Mouse (Mus musculus): ENCODE data around the gene Aprt. TPM values are rescaled to one million over a fixed set of nuclear protein-coding genes. Genes with fewer than 3 reads are reported as not detected.

Gene Aprt
- polyA plus RNA-seq, 1 experiment from 2014 or later, result 237 TPM

DNA sequence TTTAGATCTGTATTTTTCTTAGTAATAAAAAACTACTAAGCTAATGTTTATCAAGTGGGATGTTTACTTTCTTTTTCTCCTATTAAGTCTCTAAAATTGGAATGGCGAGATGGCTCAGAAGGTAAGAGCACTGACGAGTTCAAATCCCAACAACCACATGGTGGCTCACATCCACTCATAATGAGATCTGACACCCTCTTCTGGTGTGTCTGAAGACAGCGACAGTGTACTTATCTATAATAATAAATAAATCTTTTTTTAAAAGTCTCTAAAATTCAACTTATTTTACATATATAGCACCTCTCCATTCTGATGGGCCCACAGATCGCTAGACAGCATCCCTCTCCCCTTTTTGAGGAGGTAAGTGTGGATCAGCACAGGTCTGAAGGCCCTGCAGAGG lies 33.5 kb upstream of the Aprt start:
- H3K27me3 ChIP-seq (ENCODE audit: insufficient read depth, poor library complexity, severe bottlenecking), result no peaks in the 10 kb centered on the region
- peaks cover 24% of the 10 kb centered on the region for H3K4me1 ChIP-seq (replicated peaks)
- H3K27ac ChIP-seq, result peak overlapping the region; percentile 91; the same call in 1 of the 2 replicates
- H3K36me3 ChIP-seq, result peaks cover 8% of the 10 kb centered on the region; the same call in 1 of the 2 replicates
- peak overlapping the region; percentile 70 for H3K4me3 ChIP-seq
- no peak for DNase-seq (ENCODE audit: low spot score)
- H3K9me3 ChIP-seq, result no peaks in the 10 kb centered on the region
- 70% methylated on average over 4 of the region's 4 CpGs for WGBS

- 89% methylated on average over 11 of the region's 12 CpGs for WGBS
- H3K36me3 ChIP-seq, result no peaks in the 10 kb centered on the region
- H3K4me3 ChIP-seq, result no peak overlapping the region
- no peak overlapping the region for H3K27ac ChIP-seq
- peaks cover 14% of the 10 kb centered on the region for H3K4me1 ChIP-seq (replicated peaks)
- no peaks in the 10 kb centered on the region for H3K9me3 ChIP-seq
- no peaks in the 10 kb centered on the region for H3K27me3 ChIP-seq (ENCODE audit: insufficient read depth, poor library complexity, severe bottlenecking)
- DNase-seq (ENCODE audit: low spot score), result no peak
Observed at GRCm38 (mm10) chr8:122606810-122607209, 30.1 kb upstream of the Aprt start.

- Histone ChIP-seq H3K27me3 (ENCODE audit: insufficient read depth, poor library complexity, severe bottlenecking) (no peaks in the 10 kb centered on the region), H3K27ac (no peak overlapping the region), H3K4me3 (no peak overlapping the region), H3K4me1 (replicated peaks) (peaks cover 2% of the 10 kb centered on the region), H3K9me3 (no peaks in the 10 kb centered on the region), H3K36me3 (no peaks in the 10 kb centered on the region)
- DNase-seq (ENCODE audit: low spot score), result no peak
- 84% methylated on average over 4 of the region's 4 CpGs for WGBS
Observed at GRCm38 (mm10) chr8:122605367-122605766, 28.7 kb upstream of the Aprt start.

DNA sequence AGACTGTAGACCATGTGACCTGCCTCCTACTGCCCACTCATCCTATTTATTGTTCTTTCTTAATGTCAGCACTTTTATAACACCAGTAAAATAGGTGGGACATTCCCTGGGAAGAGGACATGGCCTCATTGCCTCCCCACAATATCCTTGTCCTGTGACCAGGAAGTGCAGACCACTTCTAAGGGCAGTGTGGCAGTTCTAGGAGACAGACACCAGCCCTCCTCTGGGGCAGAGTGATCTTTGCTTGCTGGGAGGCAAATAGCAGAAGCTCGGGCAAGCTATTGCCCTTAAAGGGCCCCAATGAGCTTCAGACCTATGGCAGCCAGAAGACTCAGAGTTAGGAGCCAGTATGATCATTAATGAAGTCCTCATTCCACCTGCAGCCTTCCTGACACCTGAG lies 27.9 kb upstream of the Aprt start:
- no peak for DNase-seq (ENCODE audit: low spot score)
- Histone ChIP-seq H3K27me3 (ENCODE audit: insufficient read depth, poor library complexity, severe bottlenecking) (no peaks in the 10 kb centered on the region), H3K9me3 (no peaks in the 10 kb centered on the region), H3K36me3 (0 out of 2 replicates have a peak, but pooled peaks cover 5% of the 10 kb centered on the region), H3K27ac (no peak overlapping the region), H3K4me3 (no peak overlapping the region), H3K4me1 (replicated peaks) (no peaks in the 10 kb centered on the region)
- 83% methylated on average over 1 of the region's 1 CpGs for WGBS

- no peak overlapping the region for H3K27ac ChIP-seq
- H3K4me3 ChIP-seq, result no peak overlapping the region
- DNase-seq (ENCODE audit: low spot score), result no peak
- no peaks in the 10 kb centered on the region for H3K27me3 ChIP-seq (ENCODE audit: insufficient read depth, poor library complexity, severe bottlenecking)
- H3K9me3 ChIP-seq, result no peaks in the 10 kb centered on the region
- H3K36me3 ChIP-seq, result peaks cover 15% of the 10 kb centered on the region; the same call in 1 of the 2 replicates
- H3K4me1 ChIP-seq (replicated peaks), result peaks cover 9% of the 10 kb centered on the region
- WGBS, result 92% methylated on average over 9 of the region's 9 CpGs
Observed at GRCm38 (mm10) chr8:122600666-122601065, 24.0 kb upstream of the Aprt start.

DNA sequence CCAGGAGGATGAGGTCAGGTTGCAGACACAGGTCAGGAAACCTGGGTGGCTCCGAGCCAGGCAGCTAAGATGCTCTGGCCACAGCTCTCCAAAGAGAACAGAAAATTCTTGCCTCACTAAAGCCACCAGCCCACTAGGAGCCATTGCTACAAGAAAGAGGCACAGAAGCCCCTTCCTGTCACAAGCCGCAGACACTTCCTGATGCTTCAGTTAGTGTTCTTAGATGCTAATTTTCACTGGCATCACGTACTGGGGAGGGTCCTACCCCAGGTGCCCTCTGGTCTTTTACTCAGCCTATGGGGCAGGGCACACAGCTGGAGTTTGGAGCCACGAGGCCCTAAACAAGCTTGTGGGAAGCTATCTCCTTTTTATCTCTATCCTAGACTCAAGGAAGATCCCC lies 19.3 kb upstream of the Aprt start:
- no peak for DNase-seq (ENCODE audit: low spot score)
- Histone ChIP-seq H3K27me3 (ENCODE audit: insufficient read depth, poor library complexity, severe bottlenecking) (no peaks in the 10 kb centered on the region), H3K27ac (no peak overlapping the region), H3K4me3 (no peak overlapping the region), H3K9me3 (no peaks in the 10 kb centered on the region), H3K4me1 (replicated peaks) (peaks cover 43% of the 10 kb centered on the region), H3K36me3 (peaks cover 15% of the 10 kb centered on the region; the same call in 1 of the 2 replicates)
- 47% methylated on average over 4 of the region's 4 CpGs for WGBS

DNA sequence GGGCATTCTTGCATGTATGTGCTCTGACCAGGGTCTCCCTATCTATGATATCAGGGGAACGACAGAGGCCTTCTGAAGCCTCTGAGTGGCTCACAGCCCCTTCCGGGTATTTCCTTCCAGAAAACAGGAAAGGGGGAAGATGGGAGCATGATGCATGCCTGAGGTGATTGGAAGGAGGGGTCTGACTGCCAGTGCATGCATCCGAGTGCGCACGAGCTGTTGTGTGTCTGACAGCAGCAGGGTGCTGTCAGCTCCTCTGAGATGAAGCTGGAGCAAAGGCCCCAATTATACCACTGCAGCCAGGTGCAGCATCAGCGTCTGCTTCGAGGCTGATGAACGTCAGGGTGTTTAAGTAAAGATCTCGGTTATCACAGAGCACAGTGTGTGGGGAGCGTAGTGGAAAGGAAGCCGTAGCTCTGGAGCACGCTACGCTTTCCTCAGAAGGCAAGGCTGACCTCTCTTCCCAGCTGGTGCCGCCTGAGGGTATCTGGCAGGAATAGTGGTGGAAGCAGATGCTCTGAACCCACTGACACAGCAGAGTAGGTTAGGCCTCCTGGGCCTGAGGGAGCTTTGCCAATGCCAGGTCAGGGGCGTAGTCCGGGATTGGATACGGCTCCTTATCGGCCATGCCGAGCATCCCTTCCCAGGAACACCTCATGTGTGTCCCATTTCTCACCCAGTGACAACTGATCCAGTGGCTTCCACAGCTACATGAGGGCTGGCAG lies 17.2 kb upstream of the Aprt start:
- no peaks in the 10 kb centered on the region for H3K9me3 ChIP-seq
- DNase-seq (ENCODE audit: low spot score), result no peak
- WGBS, result 83% methylated on average over 19 of the region's 19 CpGs
- H3K4me3 ChIP-seq, result no peak overlapping the region
- H3K36me3 ChIP-seq, result peaks cover 9% of the 10 kb centered on the region; the same call in 1 of the 2 replicates
- peaks cover 43% of the 10 kb centered on the region for H3K4me1 ChIP-seq (replicated peaks)
- no peaks in the 10 kb centered on the region for H3K27me3 ChIP-seq (ENCODE audit: insufficient read depth, poor library complexity, severe bottlenecking)
- no peak overlapping the region for H3K27ac ChIP-seq

DNA sequence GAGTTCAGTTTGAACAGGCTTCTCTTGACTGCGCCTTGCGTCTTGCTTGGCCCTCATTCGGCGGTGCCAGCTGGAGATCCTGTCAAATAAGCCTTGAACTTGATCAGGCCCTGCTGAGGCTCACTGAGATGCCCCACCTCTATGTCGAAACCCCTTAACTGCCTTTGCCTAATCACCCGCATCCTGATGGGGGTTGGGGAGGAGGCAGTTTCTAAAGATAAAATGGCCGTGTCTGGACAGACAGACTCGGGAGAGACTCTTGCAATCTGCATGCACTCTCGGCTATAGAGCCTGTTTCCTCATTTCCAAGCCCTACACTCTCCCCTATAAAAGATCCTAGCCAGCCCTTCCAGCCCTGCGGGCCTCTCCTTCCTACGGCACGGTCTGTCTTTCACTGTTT lies 16.5 kb upstream of the Aprt start:
- Histone ChIP-seq H3K27me3 (ENCODE audit: insufficient read depth, poor library complexity, severe bottlenecking) (no peaks in the 10 kb centered on the region), H3K36me3 (0 out of 2 replicates have a peak, but pooled peaks cover 2% of the 10 kb centered on the region), H3K27ac (no peak overlapping the region; the same call in 1 of the 2 replicates), H3K9me3 (no peaks in the 10 kb centered on the region), H3K4me1 (replicated peaks) (peaks cover 43% of the 10 kb centered on the region), H3K4me3 (no peak overlapping the region)
- 80% methylated on average over 12 of the region's 12 CpGs for WGBS
- DNase-seq (ENCODE audit: low spot score), result no peak

- Histone ChIP-seq H3K9me3 (no peaks in the 10 kb centered on the region), H3K4me1 (replicated peaks) (peaks cover 20% of the 10 kb centered on the region), H3K27me3 (ENCODE audit: insufficient read depth, poor library complexity, severe bottlenecking) (no peaks in the 10 kb centered on the region), H3K27ac (0 out of 2 replicates have a peak overlapping the region, but pooled peaks have one; percentile 16), H3K36me3 (no peaks in the 10 kb centered on the region), H3K4me3 (no peak overlapping the region)
- no peak for DNase-seq (ENCODE audit: low spot score)
- 88% methylated on average over 10 of the region's 10 CpGs for WGBS
Observed at GRCm38 (mm10) chr8:122586749-122587148, 10.0 kb upstream of the Aprt start.

DNA sequence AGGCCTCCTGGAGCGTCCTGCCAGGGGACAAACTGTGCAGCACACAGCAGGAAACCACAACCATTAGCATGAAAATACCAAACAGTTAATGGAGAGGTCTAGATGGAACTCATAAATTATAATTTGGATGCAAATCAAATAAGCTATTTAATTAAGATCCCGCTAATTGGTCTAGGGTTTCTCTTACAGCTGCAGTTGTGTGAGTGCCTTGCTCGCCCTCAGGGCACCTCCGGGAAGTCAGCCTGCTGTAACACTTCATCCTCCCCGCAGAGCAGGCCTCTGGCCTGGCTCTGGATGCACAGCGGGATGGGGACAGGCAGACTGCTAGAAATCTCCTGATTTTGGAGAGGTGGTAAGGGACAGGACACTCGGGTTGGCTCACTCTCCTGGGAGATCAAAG lies 9.5 kb upstream of the Aprt start:
- no peaks in the 10 kb centered on the region for H3K27me3 ChIP-seq (ENCODE audit: insufficient read depth, poor library complexity, severe bottlenecking)
- no peak overlapping the region for H3K27ac ChIP-seq
- no peak for DNase-seq (ENCODE audit: low spot score)
- WGBS, result 69% methylated on average over 7 of the region's 7 CpGs
- H3K36me3 ChIP-seq, result no peaks in the 10 kb centered on the region
- H3K4me1 ChIP-seq (replicated peaks), result peaks cover 19% of the 10 kb centered on the region
- H3K4me3 ChIP-seq, result no peak overlapping the region
- H3K9me3 ChIP-seq, result no peaks in the 10 kb centered on the region

GRCm38 (mm10) chr8:122585411-122585891 lies 8.7 kb upstream of the Aprt start:
- 70% methylated on average over 14 of the region's 14 CpGs for WGBS
- no peak for DNase-seq (ENCODE audit: low spot score)
- H3K4me1 ChIP-seq (replicated peaks), result peaks cover 25% of the 10 kb centered on the region
- no peaks in the 10 kb centered on the region for H3K36me3 ChIP-seq
- no peaks in the 10 kb centered on the region for H3K9me3 ChIP-seq
- H3K27ac ChIP-seq, result no peak overlapping the region
- H3K4me3 ChIP-seq, result no peak overlapping the region
- no peaks in the 10 kb centered on the region for H3K27me3 ChIP-seq (ENCODE audit: insufficient read depth, poor library complexity, severe bottlenecking)

DNA sequence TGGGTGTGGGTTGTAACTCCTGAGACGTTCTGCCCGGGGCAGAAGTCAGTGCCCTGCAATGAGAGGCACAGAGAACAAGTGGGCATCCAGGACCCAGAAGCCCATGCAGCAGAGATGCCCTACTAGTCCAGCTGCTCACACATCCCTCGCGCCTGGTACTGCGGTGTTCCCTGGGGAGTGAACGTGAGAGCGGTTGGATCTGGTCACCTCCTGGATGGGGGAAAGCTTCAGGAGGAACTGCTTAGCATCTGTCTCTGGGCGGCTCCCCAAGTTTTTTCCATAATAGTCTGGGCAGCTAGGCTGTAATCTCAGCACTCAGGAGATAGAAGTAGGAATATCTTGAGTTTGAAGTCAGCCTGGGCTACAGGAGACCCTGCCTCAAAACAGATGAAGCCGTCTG lies 8.3 kb upstream of the Aprt start:
- H3K9me3 ChIP-seq, result no peaks in the 10 kb centered on the region
- WGBS, result 87% methylated on average over 9 of the region's 9 CpGs
- H3K27ac ChIP-seq, result no peak overlapping the region
- H3K4me3 ChIP-seq, result no peak overlapping the region
- no peak for DNase-seq (ENCODE audit: low spot score)
- no peaks in the 10 kb centered on the region for H3K27me3 ChIP-seq (ENCODE audit: insufficient read depth, poor library complexity, severe bottlenecking)
- peaks cover 26% of the 10 kb centered on the region for H3K4me1 ChIP-seq (replicated peaks)
- H3K36me3 ChIP-seq, result no peaks in the 10 kb centered on the region

DNA sequence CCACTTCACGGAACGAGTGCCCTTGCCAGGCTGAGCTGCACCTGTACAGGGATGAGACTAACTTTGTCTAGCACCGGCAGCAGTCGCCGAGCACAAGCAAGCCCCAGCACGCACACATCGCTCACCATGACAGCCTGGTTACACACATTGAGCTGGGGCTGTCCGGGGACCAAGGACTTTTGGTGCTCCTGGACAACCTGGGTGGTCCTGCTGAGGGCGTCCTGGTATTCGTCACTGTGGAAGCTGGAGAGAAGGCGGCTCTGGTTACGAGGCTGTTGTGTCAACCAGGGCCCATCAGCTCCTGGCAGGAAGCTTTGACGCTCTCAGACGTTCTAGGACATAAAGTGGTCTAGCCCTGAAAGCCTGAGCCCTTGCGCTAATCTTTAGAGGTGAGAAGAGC lies 4.2 kb upstream of the Aprt start:
- H3K27ac ChIP-seq, result no peak overlapping the region
- H3K9me3 ChIP-seq, result no peaks in the 10 kb centered on the region
- H3K27me3 ChIP-seq (ENCODE audit: insufficient read depth, poor library complexity, severe bottlenecking), result no peaks in the 10 kb centered on the region
- no peak overlapping the region for H3K4me3 ChIP-seq
- 73% methylated on average over 13 of the region's 15 CpGs for WGBS
- DNase-seq (ENCODE audit: low spot score), result no peak
- no peaks in the 10 kb centered on the region for H3K36me3 ChIP-seq
- H3K4me1 ChIP-seq (replicated peaks), result peaks cover 54% of the 10 kb centered on the region
